Mouse (Mus musculus) lung, embryonic 16.5 days (tissue): ENCODE measurements at regions not wholly inside any gene's neighbourhood (a gene's known extent, or its start where the extent isn't known, plus 50 kb on each side); places are given as distances from the start of the nearest gene placed in this dataset.

ENCODE experiments used
- ATAC-seq: fragments of 200-750 bp; cut with Nextera tagmentation; 2 replicates; pipeline ENCODE4 v1.8.0; 2017; ENCODE audit warnings: low read depth, mild to moderate bottlenecking, moderate library complexity
- H3K27ac ChIP-seq: fragments of 300-500 bp; sonication (generic); 2 replicates; pipeline ENCODE4 v1.5.1; 2014; ENCODE audit warnings: mild to moderate bottlenecking, control low read depth, low read length
- H3K27me3 ChIP-seq: fragments of 300-500 bp; sonication (generic); 2 replicates; pipeline ENCODE4 v1.6.1; 2014; ENCODE audit warnings: low read depth, low read length, mixed read lengths; ENCODE audit not compliant: control insufficient read depth, insufficient read depth
- H3K36me3 ChIP-seq: fragments of 300-500 bp; sonication (generic); 2 replicates; pipeline ENCODE4 v1.6.1; 2014; ENCODE audit warnings: low read length; ENCODE audit not compliant: control insufficient read depth, insufficient read depth
- H3K4me1 ChIP-seq: fragments of 300-500 bp; sonication (generic); replicated peaks from 2 replicates; pipeline ENCODE4 v1.6.1; 2014; ENCODE audit warnings: low read length, mixed read lengths; ENCODE audit not compliant: control insufficient read depth, insufficient read depth
- H3K4me2 ChIP-seq: fragments of 300-500 bp; sonication (generic); 2 replicates; pipeline ENCODE4 v1.6.1; 2014; ENCODE audit warnings: low read depth, low read length, control low read depth
- H3K4me3 ChIP-seq: fragments of 300-500 bp; sonication (generic); 2 replicates; pipeline ENCODE4 v1.5.1; 2014; ENCODE audit warnings: mild to moderate bottlenecking, low read length, control low read depth
- H3K9ac ChIP-seq: fragments of 300-500 bp; sonication (generic); 2 replicates; pipeline ENCODE4 v1.6.1; 2014; ENCODE audit warnings: low read length, control low read depth
- H3K9me3 ChIP-seq: fragments of 300-500 bp; sonication (generic); 2 replicates; pipeline ENCODE4 v1.6.1; 2016; ENCODE audit warnings: low read length; ENCODE audit not compliant: control insufficient read depth
- WGBS: fragments of 180-500 bp; shearing (Covaris S2); extraction: QIAGEN DNeasy Blood & Tissue Kit; methylation state at CpG from one replicate; pipeline ENCODE4 v1.1.7; 2014; 5-methylcytosine and 5-hydroxymethylcytosine counted together

GRCm38 (mm10) chr9:46421688-46422274, 102.0 kb upstream of the 4931429L15Rik start:
- Histone ChIP-seq H3K4me3 (no peak overlapping the region), H3K27ac (no peak overlapping the region), H3K36me3 (no peaks in the 10 kb centered on the region), H3K4me1 (no peaks in the 10 kb centered on the region), H3K9me3 (no peaks in the 10 kb centered on the region), H3K9ac (no peak overlapping the region), H3K27me3 (no peaks in the 10 kb centered on the region), H3K4me2 (no peak overlapping the region)
- WGBS, result 56% methylated on average over 7 of the region's 7 CpGs
- no peak for ATAC-seq

GRCm38 (mm10) chr9:46411686-46412085, 91.9 kb upstream of the 4931429L15Rik start:
- no peak for ATAC-seq
- H3K4me3 ChIP-seq, result no peak overlapping the region
- H3K4me2 ChIP-seq, result no peak overlapping the region
- H3K9me3 ChIP-seq, result peaks cover 6% of the 10 kb centered on the region; the same call in 1 of the 2 replicates
- WGBS, result 62% methylated on average over 10 of the region's 10 CpGs
- no peaks in the 10 kb centered on the region for H3K4me1 ChIP-seq
- H3K27me3 ChIP-seq, result no peaks in the 10 kb centered on the region
- H3K27ac ChIP-seq, result no peak overlapping the region
- H3K36me3 ChIP-seq, result no peaks in the 10 kb centered on the region
- no peak overlapping the region for H3K9ac ChIP-seq

DNA sequence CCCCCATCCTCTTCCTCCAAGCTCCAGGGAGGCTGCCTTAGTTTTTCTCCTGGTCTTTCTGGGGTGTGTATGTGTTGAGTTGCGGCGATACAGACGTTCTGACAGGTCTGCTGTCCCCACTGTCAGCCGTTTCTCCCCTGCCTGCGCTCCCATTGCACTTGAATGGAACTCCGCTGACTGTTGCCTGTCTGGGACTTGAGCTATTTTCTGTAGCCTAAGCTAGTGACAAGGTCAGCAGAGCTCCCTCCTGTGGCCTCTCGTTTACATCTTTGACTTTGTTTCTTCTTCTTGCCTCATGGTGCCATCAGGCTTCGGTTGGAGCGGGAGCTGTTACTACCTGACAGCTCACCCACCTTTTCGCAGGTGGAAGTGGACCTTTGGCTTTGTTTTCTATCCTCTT, 89.0 kb upstream of the 4931429L15Rik start:
- H3K4me3 ChIP-seq, result no peak overlapping the region
- no peak overlapping the region for H3K27ac ChIP-seq
- WGBS, result 70% methylated on average over 10 of the region's 10 CpGs
- peaks cover 6% of the 10 kb centered on the region; the same call in 1 of the 2 replicates for H3K9me3 ChIP-seq
- H3K27me3 ChIP-seq, result no peaks in the 10 kb centered on the region
- H3K4me2 ChIP-seq, result no peak overlapping the region
- ATAC-seq, result no peak
- H3K4me1 ChIP-seq, result no peaks in the 10 kb centered on the region
- H3K9ac ChIP-seq, result no peak overlapping the region
- H3K36me3 ChIP-seq, result no peaks in the 10 kb centered on the region

GRCm38 (mm10) chr9:46406606-46407005, 86.8 kb upstream of the 4931429L15Rik start:
- no peaks in the 10 kb centered on the region for H3K27me3 ChIP-seq
- H3K9me3 ChIP-seq, result no peaks in the 10 kb centered on the region
- no peak overlapping the region for H3K9ac ChIP-seq
- ATAC-seq, result no peak
- no peak overlapping the region for H3K4me3 ChIP-seq
- no peaks in the 10 kb centered on the region for H3K36me3 ChIP-seq
- no peaks in the 10 kb centered on the region for H3K4me1 ChIP-seq
- 67% methylated on average over 8 of the region's 8 CpGs for WGBS
- no peak overlapping the region for H3K4me2 ChIP-seq
- no peak overlapping the region for H3K27ac ChIP-seq

- Histone ChIP-seq H3K9me3 (no peaks in the 10 kb centered on the region), H3K27me3 (peaks cover 6% of the 10 kb centered on the region), H3K27ac (no peak overlapping the region), H3K4me3 (no peak overlapping the region), H3K9ac (no peak overlapping the region), H3K4me1 (peaks cover 2% of the 10 kb centered on the region; the same call in 1 of the 2 replicates), H3K36me3 (no peaks in the 10 kb centered on the region), H3K4me2 (no peak overlapping the region)
- WGBS, result 69% methylated on average over 7 of the region's 7 CpGs
- ATAC-seq, result no peak
These were observed 76.8 kb upstream of the 4931429L15Rik start for GRCm38 (mm10) chr9:46396591-46396990.

- H3K9me3 ChIP-seq, result no peaks in the 10 kb centered on the region
- ATAC-seq, result no peak
- no peak overlapping the region for H3K4me2 ChIP-seq
- no peak overlapping the region for H3K9ac ChIP-seq
- 39% methylated on average over 14 of the region's 14 CpGs for WGBS
- H3K27ac ChIP-seq, result no peak overlapping the region
- H3K27me3 ChIP-seq, result peaks cover 6% of the 10 kb centered on the region
- no peaks in the 10 kb centered on the region for H3K36me3 ChIP-seq
- H3K4me1 ChIP-seq, result peaks cover 2% of the 10 kb centered on the region; the same call in 1 of the 2 replicates
- no peak overlapping the region for H3K4me3 ChIP-seq
These were observed 75.5 kb upstream of the 4931429L15Rik start for GRCm38 (mm10) chr9:46395156-46395765.

DNA sequence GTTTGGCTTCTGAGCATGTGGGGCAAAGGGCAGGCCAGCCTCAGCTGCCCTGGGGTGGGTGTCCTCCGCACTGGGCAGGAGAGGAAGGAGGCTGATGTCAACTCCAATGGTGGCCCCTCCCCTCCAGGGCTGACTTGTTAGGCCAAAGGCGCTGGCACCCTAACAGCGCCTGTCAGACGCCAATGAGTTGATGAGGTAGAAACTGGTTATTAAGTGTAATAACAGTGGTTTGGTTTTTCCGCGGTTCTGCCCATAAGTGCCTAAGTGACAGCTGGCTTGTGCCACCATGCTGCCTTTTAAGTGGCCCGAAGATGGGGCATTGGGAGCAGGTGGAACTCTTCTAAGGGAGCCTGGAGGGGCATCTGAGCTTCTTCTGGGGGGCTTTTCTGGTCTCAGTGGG, 74.5 kb upstream of the 4931429L15Rik start:
- ATAC-seq, result no peak

DNA sequence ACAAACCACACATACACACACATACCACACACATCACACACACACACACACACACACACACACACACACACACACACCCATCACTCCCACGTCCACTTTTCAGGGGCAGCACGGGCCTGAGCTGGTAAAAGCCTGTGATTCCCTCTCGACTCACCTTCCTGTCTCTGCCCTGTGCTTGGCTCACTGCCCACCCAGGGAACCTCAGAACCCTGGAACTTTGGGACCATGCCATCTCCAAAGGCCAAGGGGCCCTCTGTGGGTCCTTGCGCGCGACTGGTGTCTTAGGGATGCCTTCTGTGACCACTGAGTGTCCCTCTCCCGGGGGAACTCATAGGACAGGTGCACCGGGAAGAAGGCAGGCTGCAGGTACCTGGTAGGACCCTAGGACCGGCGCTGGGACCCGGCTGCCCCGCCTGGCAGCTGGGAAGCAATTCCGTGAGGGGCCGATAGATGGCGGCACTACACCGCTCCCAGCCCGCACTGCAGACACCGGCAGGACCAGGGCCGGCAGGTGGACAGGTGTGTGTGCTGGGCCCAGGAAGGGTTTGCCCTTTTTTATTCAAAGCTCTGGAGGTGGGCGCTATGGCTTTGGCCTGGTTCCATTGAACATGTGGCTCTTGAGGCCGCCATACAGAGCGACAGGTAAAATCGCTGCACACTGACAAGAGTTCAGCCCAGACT, 73.0 kb upstream of the 4931429L15Rik start:
- peaks cover 6% of the 10 kb centered on the region for H3K27me3 ChIP-seq
- H3K36me3 ChIP-seq, result no peaks in the 10 kb centered on the region
- no peaks in the 10 kb centered on the region for H3K9me3 ChIP-seq
- no peak overlapping the region for H3K9ac ChIP-seq
- ATAC-seq, result 0 out of 2 replicates have a peak, but pooled peaks have one; percentile 34
- 4% methylated on average over 23 of the region's 23 CpGs for WGBS
- no peak overlapping the region for H3K27ac ChIP-seq
- H3K4me3 ChIP-seq, result no peak overlapping the region
- peaks cover 4% of the 10 kb centered on the region; the same call in 1 of the 2 replicates for H3K4me1 ChIP-seq
- no peak overlapping the region for H3K4me2 ChIP-seq

More for the DNA sequence above, 74.5 kb upstream of the 4931429L15Rik start:
- Histone ChIP-seq H3K27me3 (peaks cover 6% of the 10 kb centered on the region), H3K27ac (no peak overlapping the region), H3K4me3 (no peak overlapping the region), H3K4me1 (peaks cover 4% of the 10 kb centered on the region; the same call in 1 of the 2 replicates), H3K9ac (no peak overlapping the region), H3K9me3 (no peaks in the 10 kb centered on the region), H3K36me3 (no peaks in the 10 kb centered on the region), H3K4me2 (no peak overlapping the region)
- 69% methylated on average over 7 of the region's 7 CpGs for WGBS

DNA sequence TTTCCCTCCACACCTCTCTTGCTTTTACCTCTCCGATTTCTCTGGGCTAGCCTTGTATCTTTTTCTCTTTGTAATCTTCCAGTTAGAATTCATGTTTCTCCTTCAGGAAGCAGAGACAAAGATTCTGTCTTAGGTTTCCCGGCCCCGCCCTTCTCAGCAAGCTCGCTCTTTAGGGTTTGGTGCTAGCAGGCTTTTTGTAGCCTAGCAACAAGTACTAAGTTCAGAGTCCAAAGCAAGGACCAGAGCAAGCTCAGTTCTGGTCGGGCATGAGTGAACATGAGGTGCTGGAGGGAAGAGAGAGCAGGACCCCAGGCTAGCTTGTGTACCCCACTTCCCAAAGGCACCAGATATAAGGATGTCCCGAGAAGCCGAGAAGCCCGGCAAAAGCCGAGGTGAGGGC, 70.0 kb upstream of the 4931429L15Rik start:
- Histone ChIP-seq H3K9me3 (peaks cover 3% of the 10 kb centered on the region; the same call in 1 of the 2 replicates), H3K36me3 (no peaks in the 10 kb centered on the region), H3K27ac (no peak overlapping the region), H3K27me3 (peaks cover 6% of the 10 kb centered on the region), H3K4me2 (peak overlapping the region; percentile 48), H3K4me1 (peaks cover 4% of the 10 kb centered on the region; the same call in 1 of the 2 replicates), H3K4me3 (peak overlapping the region; percentile 39), H3K9ac (peak overlapping the region; percentile 45)
- no peak for ATAC-seq
- 4% methylated on average over 9 of the region's 9 CpGs for WGBS
